Mouse (Mus musculus) thymus, adult 2 months (tissue): ENCODE measurements at regions not wholly inside any gene's neighbourhood (a gene's known extent, or its start where the extent isn't known, plus 50 kb on each side); places are given as distances from the start of the nearest gene placed in this dataset.

Experiments used
- CTCF ChIP-seq: fragments of 200-500 bp; IDR thresholded peaks from 2 replicates; pipeline ENCODE4 v1.5.1; 2012; ENCODE audit warnings: mild to moderate bottlenecking, control low read depth, low read length, moderate library complexity, borderline replicate concordance; ENCODE audit not compliant: control insufficient read depth, poor library complexity, insufficient read depth; ENCODE audit errors: extremely low read depth
- POLR2A ChIP-seq: fragments of 200-500 bp; IDR thresholded peaks from 2 replicates; pipeline ENCODE4 v1.6.1; 2012; ENCODE audit warnings: mild to moderate bottlenecking, low read length, control low read depth, moderate library complexity; ENCODE audit not compliant: control insufficient read depth, poor library complexity, insufficient read depth; ENCODE audit errors: extremely low read depth

GRCm38 (mm10) chr14:71336906-71337305, 737.3 kb upstream of the Fam160b2 start:
- no peak for TF ChIP-seq CTCF
- no peak for TF ChIP-seq POLR2A
